Mouse (Mus musculus): ENCODE results near the gene Sgcb. TPM values are rescaled to one million over a fixed set of nuclear protein-coding genes. Genes with fewer than 3 reads are reported as not detected.
A peak's percentile ranks its signal among the peaks of the same experiment; 100 is the strongest.
"Not testable (repeated sequence)": the region's sequence is repeated elsewhere in the genome, so short reads cannot be mapped to it uniquely, and the experiment has no call there.

The Sgcb gene
- polyA plus RNA-seq, 1 experiment from 2014 or later = 42.1 TPM

- Histone ChIP-seq H3K9me3 (ENCODE audit: control insufficient read depth, low read length) (no peaks in the 10 kb centered on the region), H3K9ac (no peak overlapping the region), H3K4me2 (replicated peaks) (no peak overlapping the region), H3K36me3 (replicated peaks; ENCODE audit: control insufficient read depth, insufficient read depth) (no peaks in the 10 kb centered on the region), H3K4me1 (replicated peaks; ENCODE audit: control insufficient read depth, insufficient read depth, low read length) (peaks cover 4% of the 10 kb centered on the region; the same call in 1 of the 2 replicates), H3K27me3 (ENCODE audit: control insufficient read depth, insufficient read depth, low read length) (no peaks in the 10 kb centered on the region), H3K4me3 (replicated peaks; ENCODE audit: low read length) (no peak overlapping the region), H3K27ac (no peak overlapping the region; the same call in 1 of the 2 replicates)
- ATAC-seq (ENCODE audit: low FRiP score) (peak; percentile 40; the same call in 1 of the 2 replicates), DNase-seq (ENCODE audit: low spot score) (no peak)
- 70% methylated on average over 5 of the region's 5 CpGs for WGBS
Measured at GRCm38 (mm10) chr5:73598943-73599695, 48.5 kb downstream of the Sgcb start.

DNA sequence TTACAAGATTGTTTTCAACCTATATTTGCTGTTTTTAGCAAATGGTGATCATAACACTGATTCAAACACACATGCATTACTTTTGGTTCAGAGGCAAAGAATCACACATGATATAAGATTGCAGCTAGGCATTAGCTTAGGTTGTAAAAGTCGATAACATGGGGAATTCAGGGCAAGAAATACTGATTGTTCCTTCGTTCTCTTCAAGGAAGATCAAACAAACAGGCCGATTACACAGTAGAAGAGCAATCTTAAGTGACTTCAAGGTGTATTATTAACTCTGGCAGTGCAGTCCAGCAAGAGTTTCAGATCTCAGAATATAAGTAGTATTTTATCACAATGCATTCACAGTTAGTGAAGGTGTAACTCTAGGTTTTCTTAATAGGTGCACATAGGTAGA, 60.5 kb downstream of the Sgcb start:
- Histone ChIP-seq H3K36me3 (replicated peaks; ENCODE audit: control insufficient read depth, insufficient read depth) (no peaks in the 10 kb centered on the region), H3K4me3 (replicated peaks; ENCODE audit: low read length) (no peak overlapping the region), H3K27ac (no peak overlapping the region; the same call in 1 of the 2 replicates), H3K27me3 (ENCODE audit: control insufficient read depth, insufficient read depth, low read length) (no peaks in the 10 kb centered on the region), H3K4me1 (replicated peaks; ENCODE audit: control insufficient read depth, insufficient read depth, low read length) (peaks cover 13% of the 10 kb centered on the region), H3K9me3 (ENCODE audit: control insufficient read depth, low read length) (no peaks in the 10 kb centered on the region), H3K4me2 (replicated peaks) (no peak overlapping the region), H3K9ac (peak overlapping the region; percentile 39; the same call in 1 of the 2 replicates)
- ATAC-seq (ENCODE audit: low FRiP score) = no peak
- 68% methylated on average over 3 of the region's 3 CpGs for WGBS
- no peak for DNase-seq (ENCODE audit: low spot score)

DNA sequence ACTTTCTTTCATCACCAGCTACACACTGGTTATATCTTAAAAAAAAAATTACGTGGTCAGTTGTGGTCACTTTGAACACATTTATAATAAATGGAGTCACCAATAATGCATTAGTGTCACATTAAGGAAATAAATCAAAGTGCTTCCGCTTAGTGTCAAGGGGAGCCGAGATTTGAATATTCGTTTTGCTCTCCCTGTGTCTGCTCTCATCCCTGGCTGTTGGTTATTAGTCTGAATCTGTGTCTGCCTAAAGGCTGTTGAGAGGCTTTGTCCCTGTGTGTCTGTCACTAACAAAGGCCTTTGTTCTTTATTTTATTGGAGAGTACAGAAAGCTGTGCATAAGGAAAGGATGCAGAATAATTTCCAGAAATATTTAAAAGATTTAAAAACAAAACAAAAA, 61.0 kb downstream of the Sgcb start:
- Histone ChIP-seq H3K4me1 (replicated peaks; ENCODE audit: control insufficient read depth, insufficient read depth, low read length) (peaks cover 13% of the 10 kb centered on the region), H3K4me3 (replicated peaks; ENCODE audit: low read length) (no peak overlapping the region), H3K9me3 (ENCODE audit: control insufficient read depth, low read length) (no peaks in the 10 kb centered on the region), H3K4me2 (replicated peaks) (no peak overlapping the region), H3K27me3 (ENCODE audit: control insufficient read depth, insufficient read depth, low read length) (no peaks in the 10 kb centered on the region), H3K36me3 (replicated peaks; ENCODE audit: control insufficient read depth, insufficient read depth) (no peaks in the 10 kb centered on the region), H3K27ac (peak overlapping the region; percentile 26; the same call in 1 of the 2 replicates), H3K9ac (peak overlapping the region; percentile 39)
- no peak for DNase-seq (ENCODE audit: low spot score)
- ATAC-seq (ENCODE audit: low FRiP score) = no peak
- 34% methylated on average over 4 of the region's 4 CpGs for WGBS

DNA sequence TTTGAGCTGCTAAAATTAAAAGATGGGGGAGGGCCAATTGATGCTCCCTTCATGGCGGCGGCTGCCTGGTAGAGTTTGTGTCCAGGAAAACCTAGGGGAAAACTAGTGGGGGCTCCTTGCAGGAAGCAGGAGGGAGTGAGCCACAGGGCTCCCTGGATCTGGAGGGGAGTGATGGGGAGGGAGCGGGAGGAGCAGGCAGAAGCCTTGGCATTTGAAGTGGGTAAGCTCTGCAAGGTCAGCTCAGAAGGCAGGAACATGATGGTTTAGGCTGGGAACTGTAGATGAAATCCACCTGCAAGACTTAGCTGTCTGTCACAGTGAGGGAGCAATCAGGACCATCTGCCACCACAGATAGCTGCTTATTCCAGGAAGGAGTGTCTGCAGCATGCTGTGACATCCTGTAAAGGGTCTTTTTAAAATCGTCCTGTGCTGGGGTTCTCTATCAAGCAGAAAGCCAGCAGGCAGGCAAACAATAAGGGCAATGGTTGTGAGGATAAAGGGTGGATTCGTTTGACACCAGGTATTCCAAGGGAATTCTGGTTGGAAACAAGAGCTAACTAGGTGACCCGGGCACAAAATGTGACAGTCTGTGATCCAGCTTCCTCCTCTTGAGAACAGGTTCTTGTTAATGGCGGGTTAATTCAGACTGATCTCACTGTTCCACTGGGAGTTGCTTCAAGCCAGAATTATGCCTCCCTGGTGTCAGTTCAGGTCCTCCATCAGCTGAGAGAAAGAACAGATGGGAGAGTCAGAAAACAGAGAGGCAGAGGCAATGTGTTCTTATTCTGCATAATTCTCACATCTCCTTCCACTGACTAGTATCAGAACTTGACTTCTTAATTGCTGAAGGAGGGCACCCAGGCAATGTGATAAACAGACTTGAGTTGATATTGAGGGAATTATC, 62.1 kb downstream of the Sgcb start:
- H3K27ac ChIP-seq = peak overlapping the region; percentile 73

DNA sequence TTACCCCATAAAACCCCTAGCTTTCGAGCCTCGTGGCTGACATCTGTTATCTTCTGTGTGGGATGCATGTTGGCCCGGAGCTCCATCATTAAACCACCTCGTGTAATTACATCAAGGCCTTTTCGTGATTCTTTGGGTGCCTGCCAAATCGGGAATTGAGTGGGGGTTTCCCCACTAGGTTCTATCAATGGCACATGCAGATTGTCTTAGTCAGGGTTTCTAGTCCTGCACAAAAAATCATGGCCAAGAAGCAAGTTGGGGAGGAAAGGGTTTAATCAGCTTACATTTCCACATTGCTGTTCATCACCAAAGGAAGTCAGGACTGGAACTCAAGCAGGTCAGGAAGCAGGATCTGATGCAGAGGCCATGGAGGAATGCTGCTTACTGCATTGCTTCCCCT, 63.6 kb downstream of the Sgcb start:
- H3K4me3 ChIP-seq (replicated peaks; ENCODE audit: low read length); H3K27me3 ChIP-seq (ENCODE audit: control insufficient read depth, insufficient read depth, low read length); DNase-seq (ENCODE audit: low spot score); ATAC-seq (ENCODE audit: low FRiP score); H3K4me2 ChIP-seq (replicated peaks); H3K27ac ChIP-seq; H3K9ac ChIP-seq; H3K36me3 ChIP-seq (replicated peaks; ENCODE audit: control insufficient read depth, insufficient read depth); H3K9me3 ChIP-seq (ENCODE audit: control insufficient read depth, low read length): not testable (repeated sequence)
- peaks cover 13% of the 10 kb centered on the region for H3K4me1 ChIP-seq (replicated peaks; ENCODE audit: control insufficient read depth, insufficient read depth, low read length)
- WGBS = 70% methylated on average over 6 of the region's 6 CpGs

More for the DNA sequence above, 62.1 kb downstream of the Sgcb start:
- Histone ChIP-seq H3K27me3 (ENCODE audit: control insufficient read depth, insufficient read depth, low read length) (no peaks in the 10 kb centered on the region), H3K4me2 (replicated peaks) (no peak overlapping the region), H3K9me3 (ENCODE audit: control insufficient read depth, low read length) (no peaks in the 10 kb centered on the region), H3K4me3 (replicated peaks; ENCODE audit: low read length) (no peak overlapping the region), H3K9ac (0 out of 2 replicates have a peak overlapping the region, but pooled peaks have one; percentile 34), H3K36me3 (replicated peaks; ENCODE audit: control insufficient read depth, insufficient read depth) (no peaks in the 10 kb centered on the region), H3K4me1 (replicated peaks; ENCODE audit: control insufficient read depth, insufficient read depth, low read length) (peaks cover 13% of the 10 kb centered on the region)
- 22% methylated on average over 7 of the region's 7 CpGs for WGBS
- DNase-seq (ENCODE audit: low spot score) (no peak), ATAC-seq (ENCODE audit: low FRiP score) (peak; percentile 34; the same call in 1 of the 2 replicates)

Other genes starting within 250 kb of the Sgcb start
- 0.31 and 0.32 TPM in 2 replicates for gene Cwh43, start 241.7 kb downstream of the Sgcb start, polyA plus RNA-seq (2014; fragmentation: Nextera tagmentation; extraction: Ambion mirVana)
- gene Dcun1d4, start 166.8 kb downstream of the Sgcb start, polyA plus RNA-seq (2014; fragmentation: Nextera tagmentation; extraction: Ambion mirVana) = 61.5 and 65.0 TPM in 2 replicates
- not detected in 2 replicates for gene Lrrc66, start 15.3 kb downstream of the Sgcb start, polyA plus RNA-seq (2014; fragmentation: Nextera tagmentation; extraction: Ambion mirVana)
- gene Spata18, start 3.6 kb upstream of the Sgcb start, polyA plus RNA-seq (2014; fragmentation: Nextera tagmentation; extraction: Ambion mirVana) = 0.85 and 1.4 TPM in 2 replicates